Mouse (Mus musculus) C2C12 (cell line): ENCODE results near the gene Arhgef18.

Experiments
- CEBPB ChIP-seq: IDR thresholded peaks from one replicate; pipeline ENCODE4 v1.6.1; 2011; ENCODE audit warnings: low read depth, mild to moderate bottlenecking, control low read depth, moderate library complexity
- CTCF ChIP-seq: IDR thresholded peaks from one replicate; pipeline ENCODE4 v1.5.1; 2011; ENCODE audit not compliant: control insufficient read depth, insufficient read depth, insufficient read length
- FOSL1 ChIP-seq: IDR thresholded peaks from one replicate; pipeline ENCODE4 v1.8.0; 2011; ENCODE audit warnings: mild to moderate bottlenecking, low read length; ENCODE audit not compliant: poor library complexity, insufficient read depth, severe bottlenecking
- MAX ChIP-seq: IDR thresholded peaks from one replicate; pipeline ENCODE4 v1.6.1; 2011; ENCODE audit warnings: mild to moderate bottlenecking, control low read depth
- MYOD1 ChIP-seq: IDR thresholded peaks from one replicate; pipeline ENCODE4 v1.6.1; 2011; ENCODE audit warnings: low read depth; ENCODE audit not compliant: control insufficient read depth, insufficient read length
- USF1 ChIP-seq: IDR thresholded peaks from one replicate; pipeline ENCODE4 v1.6.1; 2011; ENCODE audit warnings: low read depth, mild to moderate bottlenecking, control low read depth, moderate library complexity

DNA sequence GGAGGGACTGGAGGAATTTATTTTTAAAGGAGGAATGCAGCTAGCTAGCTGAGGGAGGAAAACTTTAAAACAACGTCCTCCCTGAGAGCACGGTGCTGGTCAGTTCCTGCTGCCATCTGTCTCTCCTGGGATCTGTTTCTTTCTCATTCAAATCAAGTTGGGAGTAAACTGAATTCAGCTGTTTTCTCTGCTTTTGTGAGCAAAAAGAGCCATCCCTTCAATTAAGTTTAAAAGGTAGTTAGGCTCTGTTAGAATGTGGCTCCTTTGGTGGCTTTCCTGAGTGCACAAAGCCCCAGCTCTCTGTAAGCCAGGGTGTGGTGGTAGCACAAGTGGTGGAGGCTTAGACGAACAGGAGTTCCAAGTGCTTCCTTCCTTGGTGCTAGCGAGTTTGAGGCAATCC lies 2.4 kb downstream of the Arhgef18 start:
- TF ChIP-seq CTCF (no peak), MYOD1 (no peak), MAX (no peak), USF1 (no peak), FOSL1 (no peak), CEBPB (no peak)
